8 mouse cellular contexts compared by ENCODE assay signal in the genomic region with DNA sequence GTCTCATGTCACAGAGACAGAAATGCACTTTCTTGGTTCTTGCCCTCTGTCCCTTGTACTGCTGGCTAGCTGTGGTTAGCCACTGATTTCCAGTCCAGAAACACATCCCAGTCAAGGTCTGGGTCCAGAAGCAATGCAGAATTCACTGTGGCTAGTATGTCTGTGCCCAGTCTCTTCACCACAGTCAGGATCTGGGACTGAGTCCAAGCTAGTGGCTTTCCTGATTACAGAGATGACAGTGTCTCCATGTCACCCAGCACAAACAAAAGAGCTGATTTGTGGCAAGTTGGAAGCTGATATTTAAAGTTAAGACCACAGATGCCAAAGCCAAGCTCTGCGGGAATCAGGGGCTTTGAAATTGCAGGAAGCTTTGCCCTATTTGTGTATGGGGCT. TPM values are rescaled to one million over a fixed set of nuclear protein-coding genes. Genes with fewer than 3 reads are reported as not detected.
A peak's percentile ranks its signal among the peaks of the same experiment; 100 is the strongest.
DNase-seq lines count a peak whose midpoint lies in the region; ATAC-seq and TF ChIP-seq lines count a peak whose summit lies in the region.
"Had no signal": no experiment of that assay in that cellular context is flagged by ENCODE, and none has a peak within 500 bp of the region (broad histone marks: within the 10 kb centered on the region; RNA-seq: fewer than 3 reads in every experiment).

No protein-coding gene starts in this region.

- POLR2A ChIA-PET in Patski (lab: Charles Lee): interaction anchor here (0.8 kb wide), 1 partner anchor 361 kb away, joined by 4 read pairs; no protein-coding TSS in a partner anchor

- in situ Hi-C loops in Patski (cut with MboI; ENCODE audit: low pct_unique_long_range_greater_than_20kb): no loop called here

- H3K36me3 ChIP-seq in kidney, embryonic 16.5 days (ENCODE audit: insufficient read depth, low read length): no peaks in the 10 kb centered on the region

- H3K4me2 ChIP-seq in kidney, embryonic 16.5 days (replicated peaks; ENCODE audit: low read depth, low read length): no peak overlapping the region

- H3K4me1 ChIP-seq in olfactory bulb, adult 2 months (ENCODE audit: control insufficient read depth, insufficient read depth, low read length): peaks cover 6% of the 10 kb centered on the region; the same call in 1 of the 2 replicates
- H3K4me1 ChIP-seq in kidney, embryonic 16.5 days (ENCODE audit: insufficient read depth, low read length): 0 out of 2 replicates have a peak, but pooled peaks cover 5% of the 10 kb centered on the region

- TF ChIP-seq POLR2A in olfactory bulb, adult 2 months (IDR thresholded peaks at IDR 0.05; ENCODE audit: insufficient read depth, low read depth, low read length): no peak

- peaks cover 3% of the 10 kb centered on the region for H3K27me3 ChIP-seq in Patski
- H3K27me3 ChIP-seq in kidney, embryonic 16.5 days (ENCODE audit: insufficient read depth, low read length): no peaks in the 10 kb centered on the region

- H3K9ac ChIP-seq in kidney, embryonic 16.5 days (replicated peaks; ENCODE audit: low read length): no peak overlapping the region

- H3K27ac ChIP-seq in olfactory bulb, adult 2 months (ENCODE audit: insufficient read depth, low read depth, low read length): peak overlapping the region; percentile 10; the same call in 1 of the 2 replicates
- no peak overlapping the region for H3K27ac ChIP-seq in kidney, embryonic 16.5 days (ENCODE audit: low read length)

- 27% methylated on average over 1 of the region's 1 CpGs for WGBS in olfactory bulb, adult 2 months
- 26% methylated on average over 1 of the region's 1 CpGs for WGBS in kidney, embryonic 16.5 days

- ATAC-seq in Patski: peak; percentile 51
- ATAC-seq in kidney, embryonic 16.5 days (ENCODE audit: low FRiP score, low TSS enrichment): no peak

- no peak for TF ChIP-seq CTCF in Patski (IDR thresholded peaks at IDR 0.05)
- no peak for TF ChIP-seq CTCF in olfactory bulb, adult 2 months (IDR thresholded peaks at IDR 0.05; ENCODE audit: insufficient read depth, low read depth, low read length)

- H3K4me3 ChIP-seq in olfactory bulb, adult 2 months (ENCODE audit: insufficient read depth, low read depth, low read length): no peak overlapping the region
- no peak overlapping the region for H3K4me3 ChIP-seq in kidney, embryonic 16.5 days (ENCODE audit: low read length)

- CTCF ChIA-PET in Patski (lab: Charles Lee): interaction anchor here (1.2 kb wide), 1 partner anchor 9 kb away, joined by 6 read pairs; no protein-coding TSS in a partner anchor

- no peaks in the 10 kb centered on the region for H3K9me3 ChIP-seq in kidney, embryonic 16.5 days (ENCODE audit: low read length)

- DNase-seq in 3T3-L1 (ENCODE audit: low read depth, low spot score): peak; percentile 57
- DNase-seq in Patski (ENCODE audit: low read depth, low spot score): no peak
- DNase-seq in frontal cortex, postnatal 10 days (ENCODE audit: low spot score in 2 of 2): peak; percentile 40 to 41
- peak; percentile 16 for DNase-seq in left cerebral cortex, adult 11 months (ENCODE audit: low spot score)
- no peak for DNase-seq in embryo, embryonic 11 days

RNA-seq across cellular contexts. Expression of gene Gucy1b2, which starts 39.4 kb away (rescaled TPM):
- polyA plus RNA-seq in Patski (2021): 0.30 TPM
- polyA plus RNA-seq in olfactory bulb, adult 2 months (2012; ENCODE audit: insufficient read depth, insufficient read length, low replicate concordance, missing spikeins): not detected in 2 replicates
- polyA plus RNA-seq in kidney, embryonic 16.5 days (2015; fragmentation: Nextera tagmentation; extraction: Ambion mirVana): not detected in 2 replicates
- polyA plus RNA-seq: spleen, adult 2 months had no signal

Comparison
In these comparisons a context has a peak if more than half of its experiments do, and no peak if none do; other contexts are left out.
1. DNase-seq: peak in 3T3-L1 (single experiment), frontal cortex, postnatal 10 days (2 of 2) and left cerebral cortex, adult 11 months (single experiment); none in Patski (single experiment) and embryo, embryonic 11 days (single experiment).